Mouse (Mus musculus) C2C12 (cell line): Measurements from ENCODE around the gene Sri.

Experiments
- CEBPB ChIP-seq: IDR thresholded peaks from one replicate; pipeline ENCODE4 v1.6.1; 2011; ENCODE audit warnings: low read depth, mild to moderate bottlenecking, control low read depth, moderate library complexity
- CTCF ChIP-seq: IDR thresholded peaks from one replicate; pipeline ENCODE4 v1.5.1; 2011; ENCODE audit not compliant: control insufficient read depth, insufficient read depth, insufficient read length
- FOSL1 ChIP-seq: IDR thresholded peaks from one replicate; pipeline ENCODE4 v1.8.0; 2011; ENCODE audit warnings: mild to moderate bottlenecking, low read length; ENCODE audit not compliant: poor library complexity, insufficient read depth, severe bottlenecking
- MAX ChIP-seq: IDR thresholded peaks from one replicate; pipeline ENCODE4 v1.6.1; 2011; ENCODE audit warnings: mild to moderate bottlenecking, control low read depth
- MYOD1 ChIP-seq: IDR thresholded peaks from one replicate; pipeline ENCODE4 v1.6.1; 2011; ENCODE audit warnings: low read depth; ENCODE audit not compliant: control insufficient read depth, insufficient read length
- MYOG ChIP-seq: IDR thresholded peaks from one replicate; pipeline ENCODE4 v1.6.1; 2011; ENCODE audit not compliant: control insufficient read depth, insufficient read length; ENCODE audit errors: extremely low read depth
- USF1 ChIP-seq: IDR thresholded peaks from one replicate; pipeline ENCODE4 v1.6.1; 2011; ENCODE audit warnings: low read depth, mild to moderate bottlenecking, control low read depth, moderate library complexity

DNA sequence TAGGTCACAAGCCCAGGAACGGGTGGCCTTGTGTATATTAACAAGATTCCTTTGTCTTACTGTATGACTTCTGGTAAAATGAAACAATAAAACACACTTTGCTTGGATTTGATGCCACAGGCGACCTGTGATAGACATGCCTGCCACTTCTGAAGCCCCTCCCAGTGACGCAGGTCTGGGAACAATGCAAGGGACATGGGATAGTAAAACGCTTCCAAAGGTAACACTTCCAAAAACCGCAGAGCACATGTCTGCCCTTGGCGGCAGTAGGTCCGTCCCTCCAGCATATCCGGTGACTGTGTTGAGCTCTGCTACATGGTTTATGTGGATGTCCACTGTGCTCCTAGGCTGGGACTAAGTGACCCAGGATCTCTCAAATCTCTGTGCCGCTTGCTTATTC lies 27.5 kb downstream of the Sri start:
- TF ChIP-seq CEBPB, result no peak
- TF ChIP-seq CTCF, result no peak
- TF ChIP-seq MYOG, result no peak
- TF ChIP-seq USF1, result no peak
- no peak for TF ChIP-seq MYOD1
- TF ChIP-seq MAX, result no peak
- TF ChIP-seq FOSL1, result no peak
